Mouse (Mus musculus) ES-Bruce4 (cell line): ENCODE measurements around the gene Clba1. TPM values are rescaled to one million over a fixed set of nuclear protein-coding genes. Genes with fewer than 3 reads are reported as not detected.

ENCODE experiments used
- H3K27ac ChIP-seq: 2 replicates; pipeline ENCODE4 v1.5.1; 2012; ENCODE audit warnings: low read length, inconsistent platforms; ENCODE audit not compliant: insufficient read depth
- H3K27me3 ChIP-seq: 2 replicates; pipeline ENCODE4 v1.6.1; 2012; ENCODE audit warnings: mild to moderate bottlenecking, low read length, inconsistent platforms; ENCODE audit not compliant: control insufficient read depth, poor library complexity, insufficient read depth, severe bottlenecking
- H3K36me3 ChIP-seq: 2 replicates; pipeline ENCODE4 v1.6.1; 2012; ENCODE audit warnings: inconsistent platforms, mild to moderate bottlenecking, low read length, moderate library complexity; ENCODE audit not compliant: control insufficient read depth, poor library complexity, insufficient read depth, severe bottlenecking
- H3K4me1 ChIP-seq: one replicate; pipeline ENCODE4 v1.8.1; 2011; ENCODE audit warnings: low read length; ENCODE audit not compliant: control insufficient read depth, insufficient read depth
- H3K4me3 ChIP-seq: 2 replicates; pipeline ENCODE4 v1.5.1; 2011; ENCODE audit warnings: low read depth, mild to moderate bottlenecking, low read length
- H3K9ac ChIP-seq: 2 replicates; pipeline ENCODE4 v1.6.1; 2012; ENCODE audit warnings: low read depth, mild to moderate bottlenecking, inconsistent platforms; ENCODE audit not compliant: poor library complexity, severe bottlenecking
- H3K9me3 ChIP-seq: replicated peaks from 2 replicates; pipeline ENCODE4 v1.6.1; 2012; ENCODE audit warnings: mild to moderate bottlenecking, low read length, inconsistent platforms; ENCODE audit not compliant: control insufficient read depth, poor library complexity, insufficient read depth, severe bottlenecking
- CTCF ChIP-seq: IDR thresholded peaks from one replicate; pipeline ENCODE4 v1.8.1; 2011; ENCODE audit warnings: low read depth, low read length
- EP300 ChIP-seq: IDR thresholded peaks from 2 replicates; pipeline ENCODE4 v1.6.1; 2011; ENCODE audit warnings: low read depth, low read length; ENCODE audit not compliant: insufficient read depth
- POLR2A ChIP-seq: IDR thresholded peaks from one replicate; pipeline ENCODE4 v1.8.1; 2011; ENCODE audit warnings: low read length; ENCODE audit not compliant: insufficient read depth
- polyA plus RNA-seq: library from polyadenylated mRNA; stranded (reverse); fragments of >200 nt; gene quantifications from 2 replicates; pipeline ENCODE4 v1.2.4, GENCODE M21; 2011; ENCODE audit warnings: low read depth; ENCODE audit not compliant: missing spikeins, insufficient read depth, insufficient read length

Clba1 gene
- polyA plus RNA-seq, 1 experiment = 7.6 TPM

DNA sequence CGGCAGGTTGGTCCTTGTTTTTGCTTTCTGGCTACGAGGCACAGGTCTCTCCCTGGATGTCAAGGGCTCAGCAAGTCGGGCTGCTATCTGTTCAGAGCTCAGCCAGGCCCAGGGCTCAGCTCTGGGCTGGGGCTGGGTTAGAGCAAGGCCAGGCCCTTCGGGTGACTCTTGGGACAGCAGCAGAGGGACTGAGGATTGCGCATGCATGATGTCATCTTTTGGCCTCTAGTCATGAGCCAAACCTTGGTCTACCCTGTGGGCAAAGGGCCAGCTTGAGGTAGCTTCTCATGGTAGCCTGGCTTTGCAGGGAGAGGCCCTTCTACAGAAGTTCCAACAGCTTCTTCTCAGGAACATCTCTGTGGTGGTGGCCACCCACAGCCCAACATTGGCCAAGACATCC, 44.6 kb upstream of the Clba1 start:
- Histone ChIP-seq H3K9ac (no peak overlapping the region), H3K9me3 (no peaks in the 10 kb centered on the region), H3K27me3 (no peaks in the 10 kb centered on the region), H3K4me1 (no peaks in the 10 kb centered on the region), H3K4me3 (no peak overlapping the region), H3K36me3 (no peaks in the 10 kb centered on the region), H3K27ac (no peak overlapping the region)
- no peak for TF ChIP-seq CTCF
- TF ChIP-seq EP300 = no peak
- TF ChIP-seq POLR2A = no peak

DNA sequence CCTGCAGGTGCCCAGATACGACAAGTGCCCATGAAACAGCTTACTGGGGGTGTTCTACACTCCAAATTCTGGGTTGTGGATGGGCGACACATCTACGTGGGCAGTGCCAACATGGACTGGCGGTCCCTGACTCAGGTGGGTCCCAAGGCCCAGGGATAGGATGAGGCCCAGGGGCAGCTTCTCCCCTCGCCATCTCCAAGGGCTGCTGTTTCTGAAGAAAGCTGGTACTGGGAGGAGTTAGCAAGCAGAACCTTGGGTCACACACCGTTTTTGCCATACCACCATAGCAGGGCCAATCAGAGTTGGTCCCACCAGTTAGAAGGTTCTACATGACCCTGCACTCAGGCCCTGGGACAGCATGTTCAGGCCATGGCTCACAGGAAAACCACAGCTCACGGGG, 43.7 kb upstream of the Clba1 start:
- no peaks in the 10 kb centered on the region for H3K9me3 ChIP-seq
- H3K27ac ChIP-seq = no peak overlapping the region
- no peak overlapping the region for H3K9ac ChIP-seq
- H3K36me3 ChIP-seq = no peaks in the 10 kb centered on the region
- no peaks in the 10 kb centered on the region for H3K4me1 ChIP-seq
- H3K27me3 ChIP-seq = no peaks in the 10 kb centered on the region
- TF ChIP-seq EP300 = no peak
- no peak for TF ChIP-seq CTCF
- no peak for TF ChIP-seq POLR2A
- H3K4me3 ChIP-seq = no peak overlapping the region

GRCm38 (mm10) chr12:112766586-112766985, 42.2 kb upstream of the Clba1 start:
- H3K9me3 ChIP-seq = no peaks in the 10 kb centered on the region
- no peaks in the 10 kb centered on the region for H3K4me1 ChIP-seq
- no peak for TF ChIP-seq POLR2A
- no peak for TF ChIP-seq EP300
- TF ChIP-seq CTCF = no peak
- no peak overlapping the region for H3K9ac ChIP-seq
- H3K4me3 ChIP-seq = no peak overlapping the region
- no peaks in the 10 kb centered on the region for H3K27me3 ChIP-seq
- no peaks in the 10 kb centered on the region for H3K36me3 ChIP-seq
- no peak overlapping the region for H3K27ac ChIP-seq

DNA sequence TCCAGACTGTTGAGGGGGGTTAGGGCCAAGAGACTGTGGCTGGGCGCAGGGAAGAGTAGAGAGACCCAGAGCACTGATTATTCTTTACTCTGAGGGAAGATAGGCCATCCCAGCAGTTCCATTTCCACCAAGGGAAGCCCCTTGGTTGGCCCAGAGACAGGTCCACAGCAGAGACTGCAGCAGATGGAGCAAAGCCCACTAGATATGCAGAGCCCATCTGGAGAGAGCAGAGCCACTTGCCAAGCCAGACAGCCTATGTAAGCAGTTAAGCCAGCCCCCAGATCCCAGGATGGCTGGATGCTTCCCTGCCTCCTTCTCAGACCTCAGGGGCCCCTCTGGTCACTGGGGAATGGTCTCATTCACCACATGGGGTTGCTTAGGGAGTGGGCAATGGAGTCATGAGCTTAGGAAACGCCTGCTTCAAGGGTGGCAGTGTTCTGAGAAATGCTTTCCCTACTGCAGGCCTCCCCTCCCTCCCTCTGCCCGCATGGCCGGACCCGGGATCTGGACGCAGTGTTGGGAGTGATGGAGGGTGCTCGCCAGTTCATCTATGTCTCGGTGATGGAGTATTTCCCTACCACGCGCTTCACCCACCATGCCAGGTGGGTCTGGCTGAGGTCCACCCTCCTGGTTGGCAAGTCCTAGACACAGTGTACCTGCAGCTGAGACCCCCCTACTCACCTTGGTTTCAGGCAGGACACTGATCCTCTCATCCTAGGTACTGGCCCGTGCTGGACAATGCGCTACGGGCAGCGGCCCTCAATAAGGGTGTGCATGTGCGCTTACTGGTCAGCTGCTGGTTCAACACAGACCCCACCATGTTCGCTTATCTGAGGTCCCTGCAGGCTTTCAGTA, 41.5 kb upstream of the Clba1 start:
- Histone ChIP-seq H3K4me1 (no peaks in the 10 kb centered on the region), H3K4me3 (no peak overlapping the region), H3K9ac (no peak overlapping the region), H3K36me3 (no peaks in the 10 kb centered on the region), H3K27me3 (no peaks in the 10 kb centered on the region), H3K9me3 (no peaks in the 10 kb centered on the region), H3K27ac (no peak overlapping the region)
- TF ChIP-seq EP300 (no peak), CTCF (no peak), POLR2A (no peak)

DNA sequence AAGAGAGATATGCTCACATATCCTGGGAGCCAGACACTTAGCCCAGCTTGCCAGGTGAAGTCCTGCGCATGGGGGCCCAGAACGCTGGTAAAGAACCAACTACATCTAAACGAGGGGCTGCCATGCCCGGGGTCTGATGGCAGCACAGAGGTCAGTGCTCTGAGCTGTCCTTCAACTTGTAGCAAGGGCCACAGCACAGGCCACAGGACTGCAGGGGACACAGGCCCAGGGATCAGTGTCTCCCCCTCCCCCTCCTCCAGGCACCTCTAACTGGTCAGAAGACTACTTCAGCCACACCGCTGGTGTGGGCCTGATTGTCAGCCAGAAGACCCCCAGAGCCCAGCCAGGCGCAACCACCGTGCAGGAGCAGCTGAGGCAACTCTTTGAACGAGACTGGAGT, 40.6 kb upstream of the Clba1 start:
- H3K4me3 ChIP-seq = no peak overlapping the region
- no peak overlapping the region for H3K27ac ChIP-seq
- no peak for TF ChIP-seq POLR2A
- no peak for TF ChIP-seq EP300
- no peak for TF ChIP-seq CTCF
- no peaks in the 10 kb centered on the region for H3K27me3 ChIP-seq
- H3K36me3 ChIP-seq = no peaks in the 10 kb centered on the region
- H3K4me1 ChIP-seq = no peaks in the 10 kb centered on the region
- no peak overlapping the region for H3K9ac ChIP-seq
- no peaks in the 10 kb centered on the region for H3K9me3 ChIP-seq

DNA sequence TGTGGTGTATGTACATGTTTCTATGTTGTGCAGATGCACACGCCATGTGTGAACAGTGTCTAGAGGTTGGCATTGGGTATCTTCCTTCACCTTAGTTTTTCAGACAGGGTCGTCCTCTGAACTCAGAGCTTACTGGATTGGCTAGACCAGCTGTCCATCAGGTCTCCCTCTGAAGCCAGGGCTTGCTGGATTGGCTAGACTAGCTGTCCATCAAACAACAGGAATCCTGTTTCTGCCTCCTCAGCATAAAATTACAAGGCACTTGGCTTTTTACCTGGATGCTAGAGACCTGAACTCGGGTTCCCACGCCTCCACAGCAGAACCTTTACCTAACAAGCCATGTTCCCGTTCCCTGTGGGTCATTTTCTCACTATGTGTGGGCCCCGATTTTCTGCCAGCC, 39.7 kb upstream of the Clba1 start:
- H3K27me3 ChIP-seq = no peaks in the 10 kb centered on the region
- no peak for TF ChIP-seq POLR2A
- no peak for TF ChIP-seq EP300
- no peak for TF ChIP-seq CTCF
- no peak overlapping the region for H3K4me3 ChIP-seq
- no peaks in the 10 kb centered on the region for H3K4me1 ChIP-seq
- H3K9ac ChIP-seq = no peak overlapping the region
- no peaks in the 10 kb centered on the region for H3K36me3 ChIP-seq
- no peaks in the 10 kb centered on the region for H3K9me3 ChIP-seq
- H3K27ac ChIP-seq = no peak overlapping the region
